In genomic region chr5:123139722-123140627, GRCm38 (mm10) we compare ENCODE assay signal across 8 mouse cellular contexts. TPM values are rescaled to one million over a fixed set of nuclear protein-coding genes. Genes with fewer than 3 reads are reported as not detected.
DNase-seq lines count a peak whose midpoint lies in the region; ATAC-seq and TF ChIP-seq lines count a peak whose summit lies in the region.

No protein-coding gene starts in this region.

- no peaks in the 10 kb centered on the region for H3K36me3 ChIP-seq in heart, embryonic 15.5 days
- peaks cover 19% of the 10 kb centered on the region for H3K36me3 ChIP-seq in limb, embryonic 14.5 days (ENCODE audit: control insufficient read depth, insufficient read depth, low read length)
- peaks cover 17% of the 10 kb centered on the region for H3K36me3 ChIP-seq in neural tube, embryonic 13.5 days

- peak overlapping the region; percentile 96 for H3K4me2 ChIP-seq in heart, embryonic 15.5 days
- H3K4me2 ChIP-seq in limb, embryonic 14.5 days (replicated peaks; ENCODE audit: low read depth, low read length, severe bottlenecking) = peak overlapping the region; percentile 100
- H3K4me2 ChIP-seq in neural tube, embryonic 13.5 days = peak overlapping the region; percentile 100

- no peak for TF ChIP-seq POLR2A in limb, embryonic 14.5 days (IDR thresholded peaks at IDR 0.05; ENCODE audit: borderline replicate concordance, extremely low read depth, insufficient read depth, insufficient read length)

- H3K4me1 ChIP-seq in heart, embryonic 15.5 days (replicated peaks) = peaks cover 55% of the 10 kb centered on the region
- H3K4me1 ChIP-seq in limb, embryonic 14.5 days (ENCODE audit: control insufficient read depth, insufficient read depth, low read length) = peaks cover 46% of the 10 kb centered on the region
- peaks cover 53% of the 10 kb centered on the region for H3K4me1 ChIP-seq in neural tube, embryonic 13.5 days (replicated peaks)

- no peaks in the 10 kb centered on the region for H3K9me3 ChIP-seq in heart, embryonic 15.5 days (replicated peaks)
- H3K9me3 ChIP-seq in limb, embryonic 14.5 days (ENCODE audit: control insufficient read depth, low read length) = no peaks in the 10 kb centered on the region
- H3K9me3 ChIP-seq in neural tube, embryonic 13.5 days = no peaks in the 10 kb centered on the region

- DNase-seq in kidney, adult 9 months = peak; percentile 45
- DNase-seq in kidney, postnatal 14 days = no peak
- DNase-seq in brain, adult 2 months (ENCODE audit: low read depth, low spot score) = peak; percentile 59
- DNase-seq in limb, embryonic 14.5 days (ENCODE audit: low spot score) = peak; percentile 9
- no peak for DNase-seq in ovary, postnatal 10 days (ENCODE audit: low spot score)
- no peak for DNase-seq in natural killer cell, adult 2 months (ENCODE audit: low spot score in 2 of 2)

- 1% methylated on average over 28 of the region's 28 CpGs for WGBS in heart, embryonic 15.5 days
- WGBS in limb, embryonic 14.5 days = under 1% methylated on average over 28 of the region's 28 CpGs
- WGBS in neural tube, embryonic 13.5 days = under 1% methylated on average over 28 of the region's 28 CpGs

- H3K27me3 ChIP-seq in heart, embryonic 15.5 days = no peaks in the 10 kb centered on the region
- no peaks in the 10 kb centered on the region for H3K27me3 ChIP-seq in limb, embryonic 14.5 days (ENCODE audit: control insufficient read depth, insufficient read depth, low read length)
- no peaks in the 10 kb centered on the region for H3K27me3 ChIP-seq in neural tube, embryonic 13.5 days

- peak overlapping the region; percentile 81 for H3K9ac ChIP-seq in heart, embryonic 15.5 days
- peak overlapping the region; percentile 99 for H3K9ac ChIP-seq in limb, embryonic 14.5 days (ENCODE audit: low read depth, low read length, severe bottlenecking)
- peak overlapping the region; percentile 100 for H3K9ac ChIP-seq in neural tube, embryonic 13.5 days

- no peak for ATAC-seq in heart, embryonic 15.5 days (replicated peaks; ENCODE audit: insufficient number of reproducible peaks, insufficient read depth, low FRiP score, low read depth)
- ATAC-seq in limb, embryonic 14.5 days (ENCODE audit: low FRiP score, low read depth) = no peak
- no peak for ATAC-seq in neural tube, embryonic 13.5 days (ENCODE audit: low read depth)

- H3K27ac ChIP-seq in heart, embryonic 15.5 days = peak overlapping the region; percentile 100
- peak overlapping the region; percentile 100 for H3K27ac ChIP-seq in limb, embryonic 14.5 days (replicated peaks; ENCODE audit: low read depth, low read length)
- peak overlapping the region; percentile 100 for H3K27ac ChIP-seq in neural tube, embryonic 13.5 days (replicated peaks)

- H3K4me3 ChIP-seq in heart, embryonic 15.5 days = peak overlapping the region; percentile 59
- peak overlapping the region; percentile 93 for H3K4me3 ChIP-seq in limb, embryonic 14.5 days (replicated peaks; ENCODE audit: low read length)
- peak overlapping the region; percentile 95 for H3K4me3 ChIP-seq in neural tube, embryonic 13.5 days

RNA-seq across cellular contexts. Expression of gene Setd1b, which starts 2.0 kb away (rescaled TPM):
- polyA plus RNA-seq in heart, embryonic 15.5 days (2015; fragmentation: Nextera tagmentation; extraction: Ambion mirVana) = 6.0 and 6.9 TPM in 2 replicates
- polyA plus RNA-seq in limb, embryonic 14.5 days (2012; rRNA removed) = 15.0 and 17.5 TPM in 2 replicates
- polyA plus RNA-seq in limb, embryonic 14.5 days (2014; fragmentation: Nextera tagmentation; extraction: Ambion mirVana) = 11.7 and 13.2 TPM in 2 replicates
- polyA plus RNA-seq in neural tube, embryonic 13.5 days (2015; fragmentation: Nextera tagmentation; extraction: Ambion mirVana) = 11.5 and 13.1 TPM in 2 replicates

RNA-seq across cellular contexts. Expression of gene Rhof, which starts 7.5 kb away (rescaled TPM):
- polyA plus RNA-seq in heart, embryonic 15.5 days (2015; fragmentation: Nextera tagmentation; extraction: Ambion mirVana) = 1.5 and 3.1 TPM in 2 replicates
- polyA plus RNA-seq in limb, embryonic 14.5 days (2012; rRNA removed) = 5.8 and 6.6 TPM in 2 replicates
- 3.9 and 4.9 TPM in 2 replicates for polyA plus RNA-seq in limb, embryonic 14.5 days (2014; fragmentation: Nextera tagmentation; extraction: Ambion mirVana)
- 4.2 and 4.4 TPM in 2 replicates for polyA plus RNA-seq in neural tube, embryonic 13.5 days (2015; fragmentation: Nextera tagmentation; extraction: Ambion mirVana)

RNA-seq across cellular contexts. Expression of gene Psmd9, which starts 29.2 kb away (rescaled TPM):
- 54.9 and 66.7 TPM in 2 replicates for polyA plus RNA-seq in heart, embryonic 15.5 days (2015; fragmentation: Nextera tagmentation; extraction: Ambion mirVana)
- 44.0 and 47.0 TPM in 2 replicates for polyA plus RNA-seq in limb, embryonic 14.5 days (2012; rRNA removed)
- 61.1 and 65.1 TPM in 2 replicates for polyA plus RNA-seq in limb, embryonic 14.5 days (2014; fragmentation: Nextera tagmentation; extraction: Ambion mirVana)
- polyA plus RNA-seq in neural tube, embryonic 13.5 days (2015; fragmentation: Nextera tagmentation; extraction: Ambion mirVana) = 66.9 and 67.9 TPM in 2 replicates

RNA-seq across cellular contexts. Expression of gene Hpd, which starts 42.6 kb away (rescaled TPM):
- 0.37 TPM in 1 of 2 replicates, not detected in the other for polyA plus RNA-seq in heart, embryonic 15.5 days (2015; fragmentation: Nextera tagmentation; extraction: Ambion mirVana)
- not detected in 2 replicates for polyA plus RNA-seq in limb, embryonic 14.5 days (2012; rRNA removed)
- not detected in 2 replicates for polyA plus RNA-seq in limb, embryonic 14.5 days (2014; fragmentation: Nextera tagmentation; extraction: Ambion mirVana)
- polyA plus RNA-seq in neural tube, embryonic 13.5 days (2015; fragmentation: Nextera tagmentation; extraction: Ambion mirVana) = not detected in 2 replicates

Comparison
In these comparisons a context has a peak if more than half of its experiments do, and no peak if none do; other contexts are left out.
1. DNase-seq: peak in kidney, adult 9 months (single experiment), brain, adult 2 months (single experiment) and limb, embryonic 14.5 days (single experiment); none in kidney, postnatal 14 days (single experiment), ovary, postnatal 10 days (single experiment) and natural killer cell, adult 2 months (0 of 2).
2. Peak in every context shown above with its lines, with median percentiles within 50 percentile points of each other: H3K27ac ChIP-seq, H3K4me2 ChIP-seq, H3K4me3 ChIP-seq and H3K9ac ChIP-seq.